Mouse (Mus musculus): Measurements from ENCODE around the gene Vmn1r170.
"Not testable (repeated sequence)": the region's sequence is repeated elsewhere in the genome, so short reads cannot be mapped to it uniquely, and the experiment has no call there.

The Vmn1r170 gene

DNA sequence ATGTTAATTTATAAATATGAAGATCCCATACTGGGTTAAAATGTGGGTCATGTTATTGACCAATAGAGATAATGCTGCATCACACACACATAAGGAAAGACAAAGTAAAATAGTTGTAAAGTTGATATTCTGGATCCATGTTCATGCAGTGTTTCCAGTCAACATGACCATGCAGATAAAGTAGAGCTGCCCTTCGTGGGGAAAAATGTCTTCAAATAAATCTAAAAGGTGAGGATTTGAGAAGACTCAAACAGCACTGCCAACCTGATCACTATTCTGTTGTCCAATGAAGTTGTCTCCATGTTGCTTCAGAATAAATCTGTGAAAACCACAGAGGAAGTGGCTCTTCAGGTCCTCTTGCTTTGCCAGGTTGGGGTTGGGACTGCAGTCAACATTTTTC is at the start of gene Vmn1r170:
TSS of gene Vmn1r170 (plus strand) at position 301 of the 400 bp plus-strand sequence.
- DNase-seq (ENCODE audit: low spot score) = not testable (repeated sequence)

DNA sequence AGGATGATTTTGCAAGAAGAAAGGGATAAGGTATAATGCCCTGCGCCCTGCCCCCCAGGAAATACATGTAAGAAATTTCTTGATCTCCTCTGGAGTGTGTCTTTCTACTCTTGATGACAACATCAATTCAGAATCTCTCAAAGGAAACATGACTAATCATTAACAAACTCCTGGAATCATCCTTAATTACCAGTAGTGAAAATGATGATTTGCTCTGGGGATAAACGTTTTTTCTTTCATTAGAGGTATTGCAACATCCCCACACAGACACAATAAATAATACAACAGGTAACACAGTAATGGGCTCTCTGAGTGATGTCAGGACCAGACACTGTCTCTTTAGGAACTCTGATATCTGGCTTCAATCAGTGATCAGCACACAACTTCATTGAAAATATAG is 30.7 kb upstream of the Vmn1r170 start, which contains the start of gene Vmn1r169:
TSS of gene Vmn1r169 (plus strand) at position 301 of the 400 bp plus-strand sequence.
- DNase-seq (ENCODE audit: low spot score) = not testable (repeated sequence)

DNA sequence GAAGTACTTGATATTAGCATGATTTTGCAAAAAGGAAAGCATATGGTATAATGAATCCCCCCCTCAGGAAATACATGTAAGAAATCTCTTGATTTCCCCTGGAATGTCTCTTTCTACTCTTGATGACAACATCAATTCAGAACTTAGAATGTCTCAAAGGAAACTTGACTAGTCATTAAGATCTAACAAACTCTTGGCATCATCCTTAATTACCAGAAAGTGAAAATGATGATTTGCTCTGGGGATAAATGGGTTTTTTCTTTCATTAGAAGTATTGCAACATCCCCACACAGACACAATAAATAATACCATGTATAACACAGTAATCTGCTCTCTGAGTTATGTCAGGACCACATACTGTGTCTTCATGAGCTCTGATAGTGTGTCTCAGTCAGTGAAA is 24.4 kb downstream of the Vmn1r170 start, which contains the start of gene Vmn1r171:
TSS of gene Vmn1r171 (plus strand) at position 301 of the 400 bp plus-strand sequence.
- DNase-seq (ENCODE audit: low spot score) = no peak

Data from yolk sac, embryonic 10.5 days (tissue).